Mouse (Mus musculus) cerebellum, postnatal 14 days (tissue): ENCODE results near the gene Vps53.

ENCODE experiments used
- DNase-seq, 2 experiments: peaks; one replicate each; pipeline ENCODE4 v3.0.0; 2021; ENCODE audit warnings: mixed read lengths in 2 of 2

The Vps53 gene

DNA sequence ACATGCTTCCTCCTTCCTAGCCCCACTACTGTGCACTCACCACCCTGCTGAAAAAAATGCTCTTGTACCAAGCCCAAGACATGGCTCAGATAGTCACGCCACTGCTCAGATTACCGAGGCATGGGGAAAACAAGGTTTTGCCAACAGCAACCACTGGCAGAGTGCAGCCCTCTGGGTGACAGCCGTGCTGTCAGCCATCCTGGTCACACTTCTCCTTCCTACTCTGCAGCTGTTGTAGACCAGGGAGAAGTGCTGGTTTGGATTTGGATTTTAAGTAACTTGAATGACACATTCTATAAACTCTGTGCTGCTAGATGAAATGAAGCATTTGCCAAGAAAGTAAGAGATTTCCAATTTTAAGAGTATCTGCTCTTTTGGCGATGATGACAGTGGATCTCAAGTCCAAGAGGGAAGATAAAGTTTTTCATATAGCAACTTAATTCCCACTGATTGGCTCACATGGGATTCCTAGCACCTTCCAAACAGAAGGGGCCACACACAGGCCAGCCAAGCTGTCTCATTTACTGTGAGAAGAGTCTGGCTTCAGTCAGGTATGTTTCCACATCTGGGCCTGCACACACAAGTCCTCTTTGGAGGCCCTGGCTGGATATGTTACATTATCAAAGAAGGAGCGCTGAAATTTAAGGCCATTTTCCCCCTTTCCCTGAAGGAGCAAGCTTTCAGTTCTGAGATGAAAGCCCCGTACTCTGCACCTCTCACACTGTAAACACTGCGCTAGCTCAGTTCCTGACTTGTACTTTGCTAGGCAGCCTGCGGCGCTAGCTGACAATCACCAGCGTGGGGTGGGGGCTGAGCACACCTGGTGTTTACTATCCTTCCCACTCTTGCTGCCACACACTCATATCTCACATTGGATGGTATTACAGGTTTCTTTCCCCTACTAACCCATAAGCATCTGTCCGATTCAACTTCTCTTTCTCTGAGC lies 72.6 kb downstream of the Vps53 start:
- no peak for DNase-seq

DNA sequence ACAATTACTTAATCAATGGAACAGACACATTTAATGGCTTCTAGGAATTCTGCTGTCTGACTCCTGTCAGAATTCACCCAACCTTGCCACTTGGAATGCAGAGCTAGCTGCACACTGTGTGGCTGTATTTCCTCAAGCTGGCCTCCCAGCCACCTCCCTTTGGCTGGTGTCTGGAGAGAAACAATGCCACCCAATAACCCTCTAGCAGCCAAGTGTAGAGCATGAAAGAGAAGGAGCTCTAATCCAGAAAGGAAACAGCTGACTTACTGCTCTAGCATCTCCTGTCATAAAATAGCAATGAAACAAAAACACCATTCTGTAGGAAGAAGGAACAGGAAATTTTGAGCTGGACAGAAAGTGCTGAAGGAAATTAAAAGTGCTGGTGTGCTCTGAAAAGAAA lies 78.3 kb downstream of the Vps53 start:
- DNase-seq: no peak

DNA sequence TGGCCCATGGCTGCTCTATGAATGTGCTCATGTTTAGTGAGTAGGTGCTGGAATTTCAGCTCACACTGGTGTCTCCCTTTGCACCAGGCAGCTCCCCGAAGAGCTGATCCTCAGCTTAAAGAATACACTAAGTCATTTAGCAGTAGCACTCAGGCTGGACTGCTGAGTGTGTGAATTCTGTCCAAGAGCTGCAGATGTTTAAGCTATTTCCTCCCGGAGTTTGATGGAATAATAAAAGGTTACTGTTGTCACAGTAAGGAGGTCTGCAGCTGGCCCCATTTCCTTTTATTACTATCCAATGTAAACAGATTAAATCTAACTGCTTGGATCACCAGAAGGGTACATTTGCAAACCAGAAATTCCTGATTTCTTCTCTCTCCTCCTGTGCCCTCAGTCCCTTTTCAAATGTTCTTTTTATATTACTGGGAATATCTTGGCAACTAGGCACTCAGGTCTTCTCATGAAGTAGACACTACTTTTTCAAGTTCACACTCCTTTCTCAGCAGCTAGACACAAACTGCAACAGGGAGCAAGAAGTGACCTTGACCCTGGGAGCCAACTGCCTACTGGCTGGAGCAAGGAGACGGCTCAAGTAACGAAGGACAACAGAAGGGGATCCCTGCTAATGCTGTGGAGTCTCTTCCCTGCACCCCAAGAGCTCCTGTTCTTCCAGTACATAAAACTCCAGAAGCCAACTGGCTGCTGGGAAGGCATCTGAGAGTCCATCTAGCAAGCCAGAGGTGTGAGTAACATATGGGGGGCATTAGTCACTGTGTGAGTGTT lies 80.1 kb downstream of the Vps53 start:
- no peak for DNase-seq

DNA sequence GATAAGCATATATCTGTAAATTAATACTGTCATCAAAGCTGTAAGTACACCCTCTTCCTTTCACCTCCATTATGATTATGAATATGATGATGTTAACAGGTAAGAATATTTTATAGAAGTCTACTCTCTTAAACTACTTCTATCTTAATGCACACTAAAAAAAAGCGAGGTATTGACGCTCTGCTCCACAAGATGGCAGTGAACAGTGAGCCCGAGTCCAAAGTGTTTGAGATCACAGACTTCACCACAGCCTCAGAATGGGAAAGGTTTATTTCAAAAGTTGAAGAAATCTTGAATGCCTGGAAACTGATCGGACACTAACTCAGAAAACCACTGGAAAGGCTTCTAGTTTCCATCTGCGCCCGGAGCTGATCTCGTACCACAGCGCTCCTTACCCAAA lies 85.8 kb downstream of the Vps53 start:
- DNase-seq: no peak

DNA sequence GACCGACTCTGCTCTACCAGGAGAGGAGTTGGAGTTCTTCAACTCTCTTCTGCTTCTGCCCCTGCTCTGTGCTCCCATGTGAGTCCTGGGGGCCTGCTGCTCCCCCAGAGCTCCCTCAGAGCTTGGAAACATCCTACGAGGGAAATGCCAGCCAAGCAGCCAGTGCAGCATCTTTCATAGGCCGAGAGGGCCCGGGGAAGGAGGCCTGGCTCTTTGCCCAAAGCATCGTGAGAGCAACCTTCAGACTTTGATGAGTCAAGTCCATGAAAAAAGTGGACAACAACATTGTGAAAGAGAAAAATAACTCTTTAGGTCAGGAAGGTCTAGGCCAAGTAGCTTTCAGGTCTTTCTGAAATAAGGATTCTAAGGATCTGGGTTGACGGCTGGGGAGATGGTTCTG lies 89.7 kb downstream of the Vps53 start:
- no peak for DNase-seq

DNA sequence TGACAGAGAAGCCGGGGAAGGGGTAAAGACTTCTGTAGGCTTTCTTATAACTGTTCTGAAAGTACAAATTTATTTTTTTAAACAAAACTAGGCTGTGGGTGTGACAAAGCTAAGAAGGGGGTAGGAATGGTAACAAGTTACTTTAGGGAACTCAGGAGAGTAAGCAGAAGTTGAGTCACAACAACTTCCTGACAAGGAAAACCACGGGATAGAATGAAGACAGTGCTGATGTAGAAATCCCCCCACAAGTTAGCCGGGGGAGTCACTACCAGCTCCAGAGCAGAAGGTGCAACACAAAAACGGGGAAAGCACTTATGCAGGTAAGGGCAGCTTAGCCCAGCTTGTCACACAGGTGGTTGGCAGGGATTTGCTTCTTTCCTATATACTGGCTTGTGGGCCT lies 90.9 kb downstream of the Vps53 start:
- no peak for DNase-seq

DNA sequence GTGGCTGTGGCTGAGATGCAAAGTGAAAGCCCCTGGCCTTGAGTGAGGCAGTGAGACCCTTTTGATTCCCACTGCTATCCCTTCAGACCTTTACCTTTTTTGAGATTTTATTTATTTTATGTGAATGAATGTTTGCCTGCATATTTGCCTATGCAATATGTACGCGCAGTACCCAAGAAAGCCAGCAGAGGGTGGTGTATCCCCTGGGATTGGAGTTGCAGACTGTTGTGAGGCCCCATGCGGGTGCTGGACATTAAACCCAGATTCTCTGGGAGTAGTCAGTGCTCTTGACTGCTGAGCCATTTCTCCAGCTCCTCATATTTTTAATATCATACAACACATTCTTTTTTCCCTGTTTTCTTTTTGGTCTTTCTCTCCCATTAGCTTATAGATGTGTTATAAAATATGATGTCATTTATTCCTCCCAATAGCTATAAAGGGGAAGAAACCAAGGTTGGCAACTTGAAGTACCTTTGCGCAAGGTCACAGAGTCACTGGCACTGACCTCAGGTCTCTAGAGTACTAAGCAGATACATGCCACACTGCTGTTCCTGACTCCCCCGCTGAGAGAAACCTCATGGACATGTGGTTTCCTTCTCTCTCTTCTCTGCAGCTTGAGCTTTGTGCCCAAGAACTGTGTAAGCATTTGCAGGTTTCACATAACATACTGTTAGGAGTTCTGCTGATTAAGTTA lies 93.4 kb downstream of the Vps53 start:
- DNase-seq: peak; percentile 60 to 77

DNA sequence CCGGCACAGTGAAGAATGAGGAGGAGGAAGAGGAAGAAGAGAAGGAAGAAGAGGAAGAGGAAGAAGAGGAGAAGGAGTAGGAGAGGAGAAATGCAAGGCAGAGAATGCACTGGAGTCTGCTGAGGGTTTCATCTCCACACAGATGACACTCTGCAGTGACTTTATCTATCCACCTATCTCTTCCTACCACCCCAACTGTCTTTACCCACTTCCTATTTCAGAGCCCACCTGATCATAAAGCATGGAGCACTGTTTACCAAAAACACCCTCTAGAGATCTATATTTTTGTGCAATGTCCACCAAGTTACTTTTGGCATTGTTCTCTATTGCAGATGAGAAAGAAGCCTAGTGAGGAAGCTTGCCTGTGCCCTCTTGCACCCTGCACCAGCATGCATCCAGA lies 94.5 kb downstream of the Vps53 start:
- DNase-seq: no peak

DNA sequence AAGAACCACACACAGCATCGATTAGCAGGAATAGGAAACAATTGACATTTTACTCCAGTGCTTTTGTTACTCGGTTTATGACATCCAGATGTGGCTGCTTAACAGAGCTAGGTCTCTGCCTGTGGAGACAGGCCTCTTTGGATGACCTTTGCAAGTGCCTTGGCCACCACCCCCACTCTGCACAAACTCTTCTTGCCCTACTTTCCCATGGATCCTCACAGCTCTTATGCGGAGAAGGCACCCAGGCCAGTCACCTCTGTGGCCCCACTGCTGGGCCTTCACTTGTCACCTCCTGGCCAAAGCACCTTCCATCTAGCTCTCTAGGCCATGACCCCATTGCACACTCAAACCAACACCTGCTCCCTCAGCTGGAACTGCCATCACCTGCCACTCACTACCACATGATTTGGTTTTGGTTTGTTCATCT lies 95.5 kb downstream of the Vps53 start:
- DNase-seq: no peak

DNA sequence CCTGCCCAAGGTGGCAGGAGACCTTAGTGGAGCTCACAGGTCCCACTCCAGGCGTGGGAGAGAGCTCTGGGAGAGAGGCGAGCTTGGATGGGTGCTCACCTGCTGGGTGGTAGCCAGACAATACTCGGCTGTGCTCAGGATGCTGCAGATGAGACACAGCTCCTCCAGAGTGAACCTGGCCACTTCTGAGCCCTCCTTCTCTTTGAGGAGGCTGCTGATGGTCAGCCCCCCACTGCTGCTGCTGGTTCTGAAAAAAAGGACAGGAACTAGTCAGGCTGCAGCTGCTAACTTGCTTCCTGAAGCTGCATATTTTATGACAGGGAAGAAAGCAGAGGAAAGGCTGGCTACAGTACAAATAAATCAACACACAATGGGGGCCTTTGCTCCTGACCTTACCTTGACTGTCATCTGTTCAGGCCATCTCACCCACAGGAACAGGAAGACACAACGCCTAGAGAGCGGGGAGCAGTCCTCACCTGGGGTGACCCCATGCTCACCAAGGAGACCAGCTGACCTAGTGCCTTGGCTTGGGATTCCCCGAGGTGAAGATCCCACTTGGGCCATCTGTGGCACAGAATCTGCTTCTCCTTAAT lies 98.3 kb downstream of the Vps53 start:
- DNase-seq: no peak

DNA sequence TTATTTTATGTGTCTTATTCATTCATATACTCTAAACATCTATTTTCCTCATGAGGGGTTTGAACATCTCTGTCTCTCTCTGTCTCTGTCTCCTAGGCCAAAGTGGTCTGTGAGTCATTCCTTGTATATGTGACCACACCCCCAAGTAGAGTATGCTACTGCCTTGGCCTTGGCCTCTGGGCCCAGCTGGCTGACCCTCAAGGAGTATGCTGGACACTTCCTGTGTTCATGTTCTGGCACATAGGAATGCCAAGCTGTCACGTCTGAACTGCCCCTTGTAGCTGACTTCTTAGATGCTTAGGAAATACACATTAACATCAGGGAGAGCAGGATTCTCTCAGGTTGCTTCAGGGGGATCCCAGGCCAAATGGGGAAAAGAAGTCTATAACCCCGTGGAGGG lies 99.2 kb downstream of the Vps53 start:
- DNase-seq: no peak

DNA sequence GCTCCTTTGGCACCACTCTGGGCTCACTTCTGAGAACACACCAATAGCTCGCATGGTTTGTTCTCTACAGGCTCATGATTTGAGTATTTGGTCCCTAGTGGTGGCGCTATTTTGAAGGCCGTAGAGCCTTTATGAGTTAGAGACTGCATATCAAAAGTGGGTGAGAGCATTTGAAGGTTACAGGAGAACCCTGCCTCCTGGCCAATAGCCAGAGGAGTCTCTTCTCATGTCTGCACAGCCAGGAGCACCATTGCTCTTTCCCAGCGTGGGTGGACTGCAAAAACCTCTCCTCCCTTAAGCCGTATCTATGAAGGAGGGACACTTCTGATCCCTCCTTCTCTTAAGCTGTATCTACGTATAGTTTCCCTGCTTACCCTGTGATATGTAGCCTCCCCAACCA lies 102.1 kb downstream of the Vps53 start:
- no peak for DNase-seq

DNA sequence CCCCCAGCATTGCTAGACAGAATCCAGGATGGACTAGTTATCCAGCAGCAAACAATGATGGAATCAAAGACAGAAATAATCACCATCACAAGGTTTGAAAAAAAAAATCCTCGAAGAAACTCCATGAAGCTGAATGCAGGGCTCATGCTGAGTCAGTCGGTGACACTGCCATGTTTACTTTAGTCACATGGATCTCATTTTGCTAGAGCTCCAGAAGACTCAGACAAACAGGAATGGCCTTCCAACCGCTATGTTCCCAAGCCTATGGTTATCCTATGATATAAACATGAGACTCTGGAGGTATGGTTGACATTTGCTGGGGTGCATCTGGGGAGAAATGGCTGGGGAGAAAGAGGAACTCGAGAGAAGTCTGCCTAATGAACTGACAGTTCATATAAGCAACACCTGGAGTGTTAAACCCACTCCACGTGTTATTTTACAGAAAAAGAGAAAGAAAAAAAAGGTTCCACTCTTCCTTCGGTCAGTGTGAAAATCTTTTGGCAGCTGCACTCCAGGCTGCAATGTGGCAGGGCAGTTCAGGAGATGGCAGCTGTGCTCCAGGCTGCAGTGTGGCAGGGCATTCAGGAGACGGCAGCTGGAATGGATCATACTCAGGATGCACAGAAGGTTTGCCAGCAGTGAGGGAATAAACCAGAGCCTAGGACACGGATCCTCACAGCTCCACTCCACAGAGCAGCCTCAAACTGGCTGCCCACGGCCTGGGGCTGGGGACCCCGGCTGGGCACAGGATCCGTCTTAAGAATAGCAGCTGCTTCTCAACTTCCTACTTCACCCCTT lies 105.0 kb downstream of the Vps53 start:
- no peak for DNase-seq

DNA sequence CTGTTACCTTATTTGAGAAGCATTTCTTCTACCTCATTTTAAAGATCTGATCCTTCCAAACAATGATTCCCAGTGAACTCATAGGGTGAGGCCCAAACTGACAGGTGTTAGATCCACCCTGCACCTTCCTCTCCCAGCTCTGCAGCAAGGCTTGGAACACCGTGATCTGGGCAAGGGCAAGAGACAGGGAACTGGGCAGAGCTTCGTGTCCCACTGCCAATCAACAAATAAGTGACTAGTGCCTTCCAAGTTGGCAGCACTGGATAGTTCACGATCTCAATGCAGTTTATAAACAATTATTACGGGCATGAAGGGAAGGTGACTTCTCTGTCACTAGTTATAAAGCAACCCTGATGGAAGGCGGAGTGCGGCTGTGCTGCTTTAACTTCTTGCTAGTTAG lies 109.6 kb downstream of the Vps53 start:
- no peak for DNase-seq

DNA sequence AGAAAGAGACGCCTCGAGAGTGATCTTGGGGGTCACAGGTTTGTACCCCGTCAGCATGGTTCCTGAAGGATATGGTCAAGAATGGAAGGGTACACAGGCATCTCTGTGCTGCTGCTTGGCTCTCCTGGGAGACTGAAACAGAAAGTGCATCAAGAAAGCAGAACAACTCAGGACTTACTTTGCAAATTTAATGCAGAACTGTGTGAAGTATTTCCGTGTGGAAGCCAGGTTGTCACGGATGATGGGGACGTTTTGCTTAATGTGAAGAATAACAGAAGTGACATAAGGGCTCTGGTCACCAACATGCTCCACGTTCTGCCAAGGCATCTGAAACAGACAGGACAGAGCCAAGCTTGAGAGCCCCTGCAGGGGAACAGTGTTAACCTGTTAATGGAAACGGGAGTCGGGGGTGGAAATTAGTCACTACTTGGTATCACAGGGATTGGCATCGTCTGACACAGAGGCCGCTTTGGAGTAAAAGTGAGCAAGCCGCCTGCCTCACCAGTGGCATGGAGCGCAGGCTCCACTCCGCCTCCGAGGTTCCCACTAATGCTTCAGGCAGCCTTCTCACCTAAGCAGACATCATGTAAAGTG lies 112.8 kb downstream of the Vps53 start:
- peak; percentile 69 to 75 for DNase-seq

DNA sequence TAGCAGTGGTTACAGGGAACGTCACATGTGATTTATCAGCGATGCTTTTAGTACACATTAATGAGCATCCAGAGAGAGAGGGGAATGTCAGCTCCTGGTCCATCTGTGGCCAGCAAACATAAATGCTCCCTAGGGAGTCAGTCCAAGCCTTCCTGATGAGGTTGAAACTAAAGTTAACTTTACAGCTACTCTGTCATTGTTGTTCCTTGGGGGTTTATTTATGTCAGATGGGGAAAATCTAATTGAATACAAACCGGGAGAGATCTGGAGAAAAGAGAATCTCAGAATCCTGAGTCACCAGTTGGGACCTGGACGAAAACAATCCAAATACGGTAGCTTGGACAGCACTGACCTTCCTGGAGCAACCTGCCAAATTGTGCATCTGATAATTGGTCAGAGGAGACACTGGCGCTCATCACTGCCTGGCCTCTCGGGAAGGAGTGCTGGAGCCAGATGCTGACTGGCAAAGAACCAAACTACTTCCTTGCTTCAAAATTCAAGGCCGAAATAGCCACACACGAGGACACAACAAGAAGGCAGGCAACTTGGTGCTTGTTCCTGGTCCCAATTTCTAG lies 113.8 kb downstream of the Vps53 start:
- peak; percentile 53 to 76 for DNase-seq

DNA sequence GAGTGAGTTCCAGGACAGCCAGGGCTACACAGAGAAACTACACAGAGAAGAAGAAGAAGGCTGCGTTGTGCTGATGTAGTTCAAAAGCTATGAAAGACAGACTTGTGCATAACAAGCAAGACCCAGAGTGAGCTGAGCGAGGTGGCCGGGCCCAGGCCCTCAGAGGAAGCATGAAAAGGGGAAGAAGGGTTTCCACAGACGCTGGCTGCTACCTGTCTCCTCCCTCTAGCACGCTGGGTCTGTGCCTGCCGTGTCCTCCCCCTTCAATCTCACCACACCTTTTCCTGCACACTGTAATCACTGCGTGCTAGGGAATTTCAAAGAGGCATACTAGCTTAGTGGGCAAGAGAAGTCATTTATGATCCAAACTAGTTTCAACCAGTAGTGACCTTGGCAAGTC lies 115.0 kb downstream of the Vps53 start:
- no peak for DNase-seq

DNA sequence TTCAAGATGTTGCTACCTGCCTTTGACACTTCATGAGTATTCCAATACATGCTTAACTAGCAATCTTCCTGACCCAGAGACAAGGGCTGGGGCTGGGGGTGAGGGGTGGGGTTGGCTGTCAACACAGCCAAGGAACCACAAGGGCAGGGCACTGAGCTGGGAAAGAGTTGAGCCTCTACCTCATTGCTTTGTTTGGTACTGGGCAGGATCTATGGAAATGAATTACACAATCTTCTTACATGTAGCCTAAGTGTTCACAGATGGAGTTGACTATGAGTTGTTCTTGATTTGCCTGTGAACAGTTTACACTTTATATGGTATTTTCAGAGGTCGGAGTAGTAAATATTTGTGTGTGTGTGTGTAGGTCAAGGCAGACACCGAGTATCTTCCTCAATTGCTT lies 118.5 kb downstream of the Vps53 start:
- DNase-seq: no peak

DNA sequence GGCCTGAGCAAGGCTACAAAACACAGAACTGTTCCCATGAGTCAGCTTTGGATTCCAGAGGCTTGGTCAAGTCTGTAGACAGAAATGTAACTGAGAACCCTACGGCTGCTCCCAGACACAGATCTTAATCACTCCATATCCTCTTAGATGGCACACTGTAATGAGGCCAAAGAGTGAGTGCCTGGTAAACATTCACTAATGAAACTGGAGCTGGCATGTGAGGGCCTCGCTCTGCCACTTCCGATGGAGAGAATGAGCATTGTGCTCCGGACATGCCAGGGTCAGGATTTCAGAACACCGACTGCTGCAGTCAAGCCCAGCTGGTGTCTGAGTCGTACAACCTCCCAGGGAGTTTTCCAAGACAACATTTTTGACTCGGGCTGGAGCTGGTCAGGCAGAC lies 119.5 kb downstream of the Vps53 start:
- no peak for DNase-seq

DNA sequence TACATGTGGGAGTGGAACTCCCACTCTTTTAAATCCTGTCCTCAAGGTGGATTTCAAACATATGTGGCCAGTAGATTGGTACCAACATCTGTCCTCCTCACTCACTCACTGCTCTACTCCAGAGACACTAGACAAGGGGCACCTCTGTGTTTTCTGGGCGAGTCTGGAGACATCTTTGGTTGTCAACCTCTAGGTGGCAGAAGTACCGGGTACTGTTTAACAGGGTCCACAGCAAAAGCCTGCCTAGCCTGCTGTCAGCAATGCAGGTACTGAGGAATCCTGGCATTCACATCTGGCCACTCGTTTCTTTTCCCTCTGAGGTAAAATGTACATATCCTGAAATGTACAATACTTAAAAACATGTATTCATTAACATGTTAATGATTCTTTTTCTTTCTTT lies 123.0 kb downstream of the Vps53 start:
- DNase-seq: no peak

DNA sequence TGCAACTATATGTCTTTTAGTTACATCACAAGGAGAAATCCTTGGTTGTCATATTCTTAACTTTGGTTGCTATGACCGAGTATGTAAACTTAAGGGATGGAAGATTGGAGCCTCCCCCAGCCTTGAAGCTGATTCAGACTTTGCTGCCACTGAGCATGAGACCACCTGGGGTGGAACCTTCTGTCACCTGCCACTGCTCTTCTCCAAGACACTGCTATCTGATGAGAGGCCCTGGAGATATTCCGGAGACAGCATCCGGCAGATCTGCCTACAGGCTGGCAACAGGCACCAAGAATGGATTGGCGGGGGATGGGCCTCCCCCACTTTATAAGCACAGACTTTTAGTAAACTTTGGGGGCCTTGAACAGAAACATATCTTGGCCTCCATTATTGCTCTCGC lies 127.0 kb downstream of the Vps53 start:
- DNase-seq: peak; percentile 67 to 86
